Mouse (Mus musculus) limb, embryonic 15.5 days (tissue): ENCODE results near the gene Rps12-ps3. TPM values are rescaled to one million over a fixed set of nuclear protein-coding genes. Genes with fewer than 3 reads are reported as not detected.

ENCODE experiments used
- ATAC-seq: fragments of 200-750 bp; cut with Nextera tagmentation; 2 replicates; pipeline ENCODE4 v1.8.0; 2017; ENCODE audit warnings: low read depth, moderate TSS enrichment; ENCODE audit not compliant: insufficient number of reproducible peaks, low FRiP score, low TSS enrichment
- H3K27ac ChIP-seq: fragments of 300-500 bp; sonication (generic); 2 replicates; pipeline ENCODE4 v1.5.1; 2015; ENCODE audit warnings: moderate library complexity, mild to moderate bottlenecking, inconsistent platforms
- H3K27me3 ChIP-seq: fragments of 300-500 bp; sonication (generic); 2 replicates; pipeline ENCODE4 v1.6.1; 2015; ENCODE audit warnings: inconsistent platforms
- H3K36me3 ChIP-seq: fragments of 300-500 bp; sonication (generic); 2 replicates; pipeline ENCODE4 v1.6.1; 2015; ENCODE audit warnings: inconsistent platforms
- H3K4me1 ChIP-seq: fragments of 300-500 bp; sonication (generic); 2 replicates; pipeline ENCODE4 v1.6.1; 2015; ENCODE audit warnings: inconsistent platforms
- H3K4me2 ChIP-seq: fragments of 300-500 bp; sonication (generic); 2 replicates; pipeline ENCODE4 v1.6.1; 2015; ENCODE audit warnings: mild to moderate bottlenecking, inconsistent platforms
- H3K4me3 ChIP-seq: fragments of 300-500 bp; sonication (generic); 2 replicates; pipeline ENCODE4 v1.5.1; 2015; ENCODE audit warnings: mild to moderate bottlenecking, inconsistent platforms
- H3K9ac ChIP-seq: fragments of 300-500 bp; sonication (generic); 2 replicates; pipeline ENCODE4 v1.6.1; 2015; ENCODE audit warnings: inconsistent platforms
- H3K9me3 ChIP-seq: fragments of 300-500 bp; sonication (generic); 2 replicates; pipeline ENCODE4 v1.6.1; 2016; ENCODE audit warnings: inconsistent platforms
- WGBS: fragments of 180-500 bp; shearing (Covaris S2); methylation state at CpG from one replicate; pipeline ENCODE4 v1.1.7; 2015; 5-methylcytosine and 5-hydroxymethylcytosine counted together
- polyA plus RNA-seq: library from polyadenylated mRNA; unstranded; fragments of >200 nt; fragmentation: Nextera tagmentation; extraction: Ambion mirVana; gene quantifications from 2 replicates; pipeline ENCODE4 v1.2.1, GENCODE M21; 2015

The Rps12-ps3 gene
- polyA plus RNA-seq, 1 experiment from 2014 or later, result 17.9 TPM

GRCm38 (mm10) chr19:59337872-59338681 is 16.0 kb downstream of the Rps12-ps3 start:
- Histone ChIP-seq H3K36me3 (no peaks in the 10 kb centered on the region), H3K4me3 (no peak overlapping the region), H3K27me3 (no peaks in the 10 kb centered on the region), H3K27ac (no peak overlapping the region), H3K9ac (no peak overlapping the region), H3K4me1 (peaks cover 6% of the 10 kb centered on the region; the same call in 1 of the 2 replicates), H3K9me3 (no peaks in the 10 kb centered on the region), H3K4me2 (no peak overlapping the region)
- ATAC-seq, result no peak
- WGBS, result 81% methylated on average over 3 of the region's 3 CpGs

- Histone ChIP-seq H3K36me3 (no peaks in the 10 kb centered on the region), H3K27ac (no peak overlapping the region), H3K4me3 (no peak overlapping the region), H3K9ac (no peak overlapping the region), H3K27me3 (no peaks in the 10 kb centered on the region), H3K9me3 (no peaks in the 10 kb centered on the region), H3K4me1 (peaks cover 20% of the 10 kb centered on the region), H3K4me2 (no peak overlapping the region)
- ATAC-seq, result no peak
- 82% methylated on average over 3 of the region's 3 CpGs for WGBS
Observed at GRCm38 (mm10) chr19:59339908-59340307, 17.8 kb downstream of the Rps12-ps3 start.

- Histone ChIP-seq H3K4me1 (peaks cover 26% of the 10 kb centered on the region), H3K27ac (no peak overlapping the region), H3K36me3 (no peaks in the 10 kb centered on the region), H3K4me3 (peak overlapping the region; percentile 96; the same call in 1 of the 2 replicates), H3K4me2 (peak overlapping the region; percentile 93), H3K27me3 (no peaks in the 10 kb centered on the region), H3K9me3 (no peaks in the 10 kb centered on the region), H3K9ac (no peak overlapping the region)
- 28% methylated on average over 2 of the region's 2 CpGs for WGBS
- ATAC-seq, result no peak
Observed at GRCm38 (mm10) chr19:59342964-59343363, 20.9 kb downstream of the Rps12-ps3 start.

- Histone ChIP-seq H3K27ac (no peak overlapping the region), H3K4me3 (peak overlapping the region; percentile 96), H3K4me1 (peaks cover 26% of the 10 kb centered on the region), H3K4me2 (peak overlapping the region; percentile 93), H3K9ac (peak overlapping the region; percentile 91), H3K9me3 (no peaks in the 10 kb centered on the region), H3K36me3 (no peaks in the 10 kb centered on the region), H3K27me3 (no peaks in the 10 kb centered on the region)
- ATAC-seq, result 0 out of 2 replicates have a peak, but pooled peaks have one; percentile 26
- WGBS, result 1% methylated on average over 14 of the region's 14 CpGs
Observed at GRCm38 (mm10) chr19:59344304-59344711, 22.2 kb downstream of the Rps12-ps3 start.

GRCm38 (mm10) chr19:59345081-59345657 is 23.1 kb downstream of the Rps12-ps3 start:
- Histone ChIP-seq H3K9me3 (no peaks in the 10 kb centered on the region), H3K27ac (peak overlapping the region; percentile 92), H3K36me3 (no peaks in the 10 kb centered on the region), H3K27me3 (no peaks in the 10 kb centered on the region), H3K4me2 (peak overlapping the region; percentile 93), H3K9ac (peak overlapping the region; percentile 91), H3K4me3 (peak overlapping the region; percentile 96), H3K4me1 (peaks cover 26% of the 10 kb centered on the region)
- ATAC-seq, result peak; percentile 53
- WGBS, result 1% methylated on average over 58 of the region's 70 CpGs

GRCm38 (mm10) chr19:59345658-59346283 is 23.7 kb downstream of the Rps12-ps3 start, which contains the start of gene Pdzd8:
Pdzd8 (minus strand) TSS chr19:59345780.
- peaks cover 26% of the 10 kb centered on the region for H3K4me1 ChIP-seq
- H3K27me3 ChIP-seq, result no peaks in the 10 kb centered on the region
- H3K4me3 ChIP-seq, result peak within 1 kb of the TSS; percentile 96
- peak within 1 kb of the TSS; percentile 91 for H3K9ac ChIP-seq
- WGBS, result under 1% methylated on average over 73 of the region's 91 CpGs
- ATAC-seq, result peak; percentile 92
- H3K27ac ChIP-seq, result peak within 1 kb of the TSS; percentile 92
- H3K36me3 ChIP-seq, result no peaks in the 10 kb centered on the region
- peak within 1 kb of the TSS; percentile 93 for H3K4me2 ChIP-seq
- H3K9me3 ChIP-seq, result no peaks in the 10 kb centered on the region

- H3K27ac ChIP-seq, result peak overlapping the region; percentile 92
- H3K4me1 ChIP-seq, result peaks cover 22% of the 10 kb centered on the region
- ATAC-seq, result no peak
- peak overlapping the region; percentile 91 for H3K9ac ChIP-seq
- 2% methylated on average over 11 of the region's 11 CpGs for WGBS
- no peaks in the 10 kb centered on the region for H3K9me3 ChIP-seq
- H3K4me2 ChIP-seq, result peak overlapping the region; percentile 93
- H3K36me3 ChIP-seq, result no peaks in the 10 kb centered on the region
- peak overlapping the region; percentile 96 for H3K4me3 ChIP-seq
- H3K27me3 ChIP-seq, result no peaks in the 10 kb centered on the region
Observed at GRCm38 (mm10) chr19:59346325-59346724, 24.2 kb downstream of the Rps12-ps3 start.

GRCm38 (mm10) chr19:59349329-59349960 is 27.4 kb downstream of the Rps12-ps3 start:
- H3K9ac ChIP-seq, result no peak overlapping the region
- no peaks in the 10 kb centered on the region for H3K36me3 ChIP-seq
- H3K27ac ChIP-seq, result no peak overlapping the region
- H3K4me1 ChIP-seq, result peaks cover 10% of the 10 kb centered on the region
- no peaks in the 10 kb centered on the region for H3K27me3 ChIP-seq
- no peak for ATAC-seq
- no peak overlapping the region for H3K4me2 ChIP-seq
- H3K4me3 ChIP-seq, result no peak overlapping the region
- no peaks in the 10 kb centered on the region for H3K9me3 ChIP-seq
- WGBS, result 82% methylated on average over 6 of the region's 6 CpGs

- Histone ChIP-seq H3K27me3 (no peaks in the 10 kb centered on the region), H3K4me3 (no peak overlapping the region), H3K9ac (no peak overlapping the region), H3K4me2 (no peak overlapping the region), H3K4me1 (peaks cover 5% of the 10 kb centered on the region; the same call in 1 of the 2 replicates), H3K27ac (no peak overlapping the region), H3K36me3 (no peaks in the 10 kb centered on the region), H3K9me3 (no peaks in the 10 kb centered on the region)
- ATAC-seq, result no peak
- 80% methylated on average over 7 of the region's 7 CpGs for WGBS
Observed at GRCm38 (mm10) chr19:59350273-59350903, 28.3 kb downstream of the Rps12-ps3 start.

- Histone ChIP-seq H3K4me1 (peaks cover 2% of the 10 kb centered on the region; the same call in 1 of the 2 replicates), H3K9me3 (no peaks in the 10 kb centered on the region), H3K9ac (no peak overlapping the region), H3K27me3 (no peaks in the 10 kb centered on the region), H3K4me2 (no peak overlapping the region), H3K27ac (no peak overlapping the region), H3K36me3 (no peaks in the 10 kb centered on the region), H3K4me3 (no peak overlapping the region)
- no peak for ATAC-seq
- 61% methylated on average over 15 of the region's 15 CpGs for WGBS
Observed at GRCm38 (mm10) chr19:59351151-59351889, 29.2 kb downstream of the Rps12-ps3 start.

- H3K36me3 ChIP-seq, result no peaks in the 10 kb centered on the region
- 72% methylated on average over 3 of the region's 3 CpGs for WGBS
- no peak for ATAC-seq
- no peak overlapping the region for H3K4me3 ChIP-seq
- H3K9me3 ChIP-seq, result no peaks in the 10 kb centered on the region
- H3K27me3 ChIP-seq, result no peaks in the 10 kb centered on the region
- H3K4me1 ChIP-seq, result no peaks in the 10 kb centered on the region
- no peak overlapping the region for H3K27ac ChIP-seq
- no peak overlapping the region for H3K9ac ChIP-seq
- H3K4me2 ChIP-seq, result no peak overlapping the region
Observed at GRCm38 (mm10) chr19:59352760-59353159, 30.7 kb downstream of the Rps12-ps3 start.
